In genomic region chr5:103752665-103753510, GRCm38 (mm10) we compare ENCODE assay signal across 7 mouse cellular contexts.
DNase-seq lines count a peak whose midpoint lies in the region; ATAC-seq lines count a peak whose summit lies in the region.

No protein-coding gene starts in this region.

- H3K4me2 ChIP-seq in embryonic facial prominence, embryonic 13.5 days = peak overlapping the region; percentile 78

- H3K27me3 ChIP-seq in embryonic facial prominence, embryonic 13.5 days = peaks cover 24% of the 10 kb centered on the region

- peak overlapping the region; percentile 75 for H3K4me3 ChIP-seq in embryonic facial prominence, embryonic 13.5 days

- H3K4me1 ChIP-seq in embryonic facial prominence, embryonic 13.5 days = peaks cover 16% of the 10 kb centered on the region

- H3K9me3 ChIP-seq in embryonic facial prominence, embryonic 13.5 days = no peaks in the 10 kb centered on the region

- H3K36me3 ChIP-seq in embryonic facial prominence, embryonic 13.5 days = no peaks in the 10 kb centered on the region

- peak; percentile 59 for DNase-seq in ES-CJ7 (ENCODE audit: low read depth, low spot score)
- peak; percentile 79 for DNase-seq in adrenal gland, adult 2 months
- DNase-seq in heart, postnatal 10 days = peak; percentile 63 to 68
- peak; percentile 55 to 60 for DNase-seq in kidney, postnatal 4 days
- DNase-seq in spleen, postnatal 36 days (ENCODE audit: low spot score in 2 of 2) = peak; percentile 76

- WGBS in embryonic facial prominence, embryonic 13.5 days = 3% methylated on average over 23 of the region's 23 CpGs

- peak overlapping the region; percentile 91 for H3K27ac ChIP-seq in embryonic facial prominence, embryonic 13.5 days

- H3K9ac ChIP-seq in embryonic facial prominence, embryonic 13.5 days = peak overlapping the region; percentile 80

- intact Hi-C loops in heart, postnatal 10 days (cut with DNase I) = loop anchor here (2.0 to 5.0 kb wide), 2 partner anchors 34 to 62 kb away; no protein-coding TSS in a partner anchor

- no peak for ATAC-seq in embryonic facial prominence, embryonic 13.5 days (ENCODE audit: insufficient number of reproducible peaks, insufficient read depth, low FRiP score, low TSS enrichment, low read depth)
- peak; percentile 56 for ATAC-seq in megakaryocyte-erythroid progenitor cell, adult 5-6 weeks (replicated peaks; ENCODE audit: low FRiP score, low TSS enrichment, poor library complexity, severe bottlenecking)
